Mouse (Mus musculus): Measurements from ENCODE around the gene Trim10.

The Trim10 gene

GRCm38 (mm10) chr17:36915076-36915475 is 45.7 kb downstream of the Trim10 start:
- DNase-seq = peak; percentile 28

DNA sequence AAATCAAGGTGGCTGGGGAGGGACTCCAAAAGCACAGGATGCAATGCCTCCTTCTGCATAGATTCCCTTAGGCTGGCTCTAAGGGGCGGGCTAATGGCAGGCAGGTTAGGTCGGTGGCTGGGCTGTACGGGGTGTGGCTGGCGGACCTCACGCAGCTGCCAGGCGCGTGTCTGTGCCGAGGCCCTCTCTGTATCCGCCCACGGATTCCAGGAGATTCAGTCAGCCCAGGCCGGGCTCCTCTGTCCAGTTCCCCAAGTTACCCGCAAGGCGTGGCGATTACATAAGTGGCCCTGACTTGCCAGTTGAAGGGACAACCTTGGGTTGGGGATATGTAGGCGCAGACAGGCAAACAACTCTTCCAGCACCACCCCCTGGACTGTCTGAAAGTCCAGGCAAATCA is 50.9 kb downstream of the Trim10 start:
- DNase-seq = peak; percentile 9

GRCm38 (mm10) chr17:36922715-36923114 is 53.3 kb downstream of the Trim10 start:
- no peak for DNase-seq

- DNase-seq = no peak
Observed at GRCm38 (mm10) chr17:36923491-36923890, 54.1 kb downstream of the Trim10 start.

All from kidney, adult 11 months (tissue).